Mouse (Mus musculus) liver, embryonic 12.5 days (tissue): ENCODE results near the gene Zfp658. TPM values are rescaled to one million over a fixed set of nuclear protein-coding genes. Genes with fewer than 3 reads are reported as not detected.
A peak's percentile ranks its signal among the peaks of the same experiment; 100 is the strongest.

ENCODE experiments used
- ATAC-seq: fragments of 200-750 bp; cut with Nextera tagmentation; 2 replicates; pipeline ENCODE4 v1.8.0; 2017; ENCODE audit warnings: moderate number of reproducible peaks, mild to moderate bottlenecking, moderate library complexity
- H3K27ac ChIP-seq: fragments of 300-500 bp; sonication (generic); 2 replicates; pipeline ENCODE4 v1.5.1; 2016; ENCODE audit warnings: mild to moderate bottlenecking
- H3K27me3 ChIP-seq: fragments of 300-500 bp; sonication (generic); replicated peaks from 2 replicates; pipeline ENCODE4 v1.6.1; 2016; ENCODE audit warnings: mild to moderate bottlenecking, moderate library complexity
- H3K36me3 ChIP-seq: fragments of 300-500 bp; sonication (generic); 2 replicates; pipeline ENCODE4 v1.6.1; 2016; ENCODE audit warnings: mild to moderate bottlenecking, moderate library complexity
- H3K4me1 ChIP-seq: fragments of 300-500 bp; sonication (generic); 2 replicates; pipeline ENCODE4 v1.6.1; 2016
- H3K4me2 ChIP-seq: fragments of 300-500 bp; sonication (generic); 2 replicates; pipeline ENCODE4 v1.6.1; 2016; ENCODE audit warnings: mild to moderate bottlenecking, moderate library complexity
- H3K4me3 ChIP-seq: fragments of 300-500 bp; sonication (generic); 2 replicates; pipeline ENCODE4 v1.5.1; 2016; ENCODE audit warnings: mild to moderate bottlenecking, moderate library complexity
- H3K9ac ChIP-seq: fragments of 300-500 bp; sonication (generic); 2 replicates; pipeline ENCODE4 v1.6.1; 2016; ENCODE audit warnings: mild to moderate bottlenecking, moderate library complexity
- H3K9me3 ChIP-seq: fragments of 300-500 bp; sonication (generic); replicated peaks from 2 replicates; pipeline ENCODE4 v1.6.1; 2016; ENCODE audit warnings: mild to moderate bottlenecking, moderate library complexity
- WGBS: fragments of 180-500 bp; shearing (Covaris S2); methylation state at CpG from one replicate; pipeline ENCODE4 v1.1.7; 2016; ENCODE audit not compliant: insufficient replicate concordance; 5-methylcytosine and 5-hydroxymethylcytosine counted together
- polyA plus RNA-seq: library from polyadenylated mRNA; unstranded; fragments of >200 nt; fragmentation: Nextera tagmentation; extraction: Ambion mirVana; gene quantifications from 2 replicates; pipeline ENCODE4 v1.2.1, GENCODE M21; 2016

The Zfp658 gene
- 0.46 and 0.56 TPM in 2 replicates for polyA plus RNA-seq

GRCm38 (mm10) chr7:43562006-43562633 lies at the start of gene Zfp658:
Zfp658 (plus strand) TSS chr7:43562256.
- H3K36me3 ChIP-seq, result no peaks in the 10 kb centered on the region; the same call in 1 of the 2 replicates
- H3K9me3 ChIP-seq, result no peaks in the 10 kb centered on the region
- under 1% methylated on average over 27 of the region's 27 CpGs for WGBS
- H3K27me3 ChIP-seq, result 0 out of 2 replicates have a peak, but pooled peaks cover 4% of the 10 kb centered on the region
- H3K9ac ChIP-seq, result peak within 1 kb of the TSS; percentile 54
- peak; percentile 67 for ATAC-seq
- H3K4me2 ChIP-seq, result peak within 1 kb of the TSS; percentile 73
- peak within 1 kb of the TSS; percentile 58 for H3K4me3 ChIP-seq
- no peaks in the 10 kb centered on the region for H3K4me1 ChIP-seq
- no peak within 1 kb of the TSS for H3K27ac ChIP-seq

DNA sequence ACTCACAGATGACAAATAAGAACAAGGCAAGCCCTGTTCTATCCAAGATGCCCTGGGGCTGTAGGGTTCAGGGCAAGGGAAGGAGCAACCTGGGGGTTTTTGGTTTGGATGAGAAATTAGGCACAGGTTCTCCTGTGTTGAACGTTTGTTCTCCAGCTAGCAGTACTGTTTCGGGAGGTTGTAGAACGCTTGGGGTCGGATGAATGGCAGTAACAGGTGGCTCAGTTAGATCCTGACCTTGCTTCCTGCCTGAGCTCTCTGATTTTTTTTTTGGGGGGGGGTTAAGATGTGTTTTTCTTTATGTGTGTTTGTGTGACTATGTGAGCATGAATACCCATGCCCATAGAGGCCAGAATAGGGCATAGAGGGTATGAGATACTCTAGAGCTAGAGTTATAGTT lies 49.5 kb upstream of the Zfp658 start:
- ATAC-seq, result no peak
- no peaks in the 10 kb centered on the region for H3K4me1 ChIP-seq
- no peaks in the 10 kb centered on the region for H3K36me3 ChIP-seq
- 67% methylated on average over 4 of the region's 4 CpGs for WGBS
- no peak overlapping the region for H3K9ac ChIP-seq
- no peak overlapping the region for H3K27ac ChIP-seq
- H3K27me3 ChIP-seq, result no peaks in the 10 kb centered on the region
- H3K4me2 ChIP-seq, result no peak overlapping the region
- H3K4me3 ChIP-seq, result no peak overlapping the region
- H3K9me3 ChIP-seq, result no peaks in the 10 kb centered on the region

GRCm38 (mm10) chr7:43515076-43515475 lies 47.0 kb upstream of the Zfp658 start:
- Histone ChIP-seq H3K9ac (no peak overlapping the region), H3K9me3 (no peaks in the 10 kb centered on the region), H3K27me3 (no peaks in the 10 kb centered on the region), H3K4me3 (no peak overlapping the region), H3K27ac (no peak overlapping the region), H3K36me3 (no peaks in the 10 kb centered on the region), H3K4me2 (no peak overlapping the region), H3K4me1 (no peaks in the 10 kb centered on the region)
- ATAC-seq, result no peak
- WGBS, result 63% methylated on average over 5 of the region's 5 CpGs

DNA sequence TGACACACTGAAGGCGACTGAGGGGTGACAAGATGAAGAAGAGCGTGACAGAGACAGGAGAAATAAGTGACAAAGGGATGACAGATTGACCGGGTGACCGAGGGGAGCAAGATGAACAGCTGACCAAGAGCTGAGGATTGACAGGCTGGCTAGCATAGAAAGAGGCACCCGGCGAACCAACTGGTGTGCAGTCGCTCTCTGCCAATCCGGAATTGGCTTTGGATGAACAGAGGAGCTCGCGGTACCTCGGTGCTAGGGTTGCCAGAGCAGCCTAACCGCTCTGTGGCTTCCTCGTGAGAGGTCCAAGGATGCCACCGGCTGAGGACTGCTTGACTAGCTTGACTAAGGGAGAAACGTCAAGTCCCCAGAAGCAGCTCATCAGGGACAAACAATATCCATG lies 43.7 kb upstream of the Zfp658 start:
- no peaks in the 10 kb centered on the region for H3K4me1 ChIP-seq
- H3K27ac ChIP-seq, result no peak overlapping the region
- 71% methylated on average over 15 of the region's 15 CpGs for WGBS
- H3K9me3 ChIP-seq, result no peaks in the 10 kb centered on the region
- H3K36me3 ChIP-seq, result no peaks in the 10 kb centered on the region
- H3K4me3 ChIP-seq, result no peak overlapping the region
- ATAC-seq, result no peak
- H3K27me3 ChIP-seq, result no peaks in the 10 kb centered on the region
- H3K9ac ChIP-seq, result no peak overlapping the region
- H3K4me2 ChIP-seq, result no peak overlapping the region

DNA sequence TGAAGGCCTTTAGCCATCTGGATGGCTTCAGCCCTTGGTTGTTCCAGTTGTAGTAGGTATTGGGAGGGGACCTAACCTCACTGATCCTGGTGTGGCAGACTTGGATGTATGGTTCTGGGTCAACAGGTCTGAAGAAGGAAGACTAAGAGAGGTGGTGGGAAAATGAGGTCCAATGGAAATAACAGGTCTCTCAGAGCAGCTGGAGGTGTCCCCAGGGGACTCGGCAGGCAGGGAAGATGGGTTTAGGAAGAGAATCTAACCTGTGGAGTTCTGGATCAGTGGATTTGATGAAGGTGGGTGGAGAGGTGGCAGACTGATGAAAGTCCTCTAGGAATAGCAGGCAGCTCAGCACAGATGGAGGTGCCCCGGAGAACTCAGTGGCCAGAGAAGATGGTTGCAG lies 39.3 kb upstream of the Zfp658 start:
- Histone ChIP-seq H3K27ac (no peak overlapping the region), H3K4me3 (no peak overlapping the region), H3K4me1 (no peaks in the 10 kb centered on the region), H3K9ac (no peak overlapping the region), H3K27me3 (no peaks in the 10 kb centered on the region), H3K4me2 (no peak overlapping the region), H3K9me3 (no peaks in the 10 kb centered on the region), H3K36me3 (no peaks in the 10 kb centered on the region)
- 66% methylated on average over 2 of the region's 2 CpGs for whole genome bisulfite sequencing
- ATAC-seq, result no peak

DNA sequence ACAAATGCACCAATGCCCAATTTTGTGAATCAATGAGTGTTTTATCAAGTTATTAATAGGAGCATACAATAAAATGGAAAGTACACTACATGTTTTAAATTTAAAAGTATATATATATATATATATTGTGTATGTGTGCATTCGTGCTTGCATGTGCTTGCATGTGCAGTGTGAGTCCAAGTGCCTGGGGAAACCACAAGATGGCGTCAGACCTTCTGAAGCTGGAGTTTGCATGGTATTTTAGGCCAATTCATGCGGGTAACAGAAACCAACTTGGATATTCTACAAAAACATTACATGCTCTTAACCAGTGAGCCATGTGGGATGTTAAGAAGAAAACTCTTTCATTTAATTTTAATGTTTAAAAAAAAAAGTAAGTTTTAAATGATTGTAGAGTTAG lies 36.7 kb upstream of the Zfp658 start:
- Histone ChIP-seq H3K27me3 (no peaks in the 10 kb centered on the region), H3K4me1 (no peaks in the 10 kb centered on the region), H3K36me3 (no peaks in the 10 kb centered on the region), H3K9ac (no peak overlapping the region), H3K27ac (no peak overlapping the region), H3K4me2 (no peak overlapping the region), H3K9me3 (no peaks in the 10 kb centered on the region), H3K4me3 (no peak overlapping the region)
- no peak for ATAC-seq
- 32% methylated on average over 3 of the region's 3 CpGs for WGBS

- Histone ChIP-seq H3K36me3 (no peaks in the 10 kb centered on the region), H3K27ac (no peak overlapping the region), H3K4me1 (no peaks in the 10 kb centered on the region), H3K4me2 (no peak overlapping the region), H3K9ac (no peak overlapping the region), H3K27me3 (no peaks in the 10 kb centered on the region), H3K4me3 (no peak overlapping the region), H3K9me3 (no peaks in the 10 kb centered on the region)
- ATAC-seq, result no peak
- WGBS, result 40% methylated on average over 8 of the region's 8 CpGs
Measured at GRCm38 (mm10) chr7:43530216-43530785, 31.8 kb upstream of the Zfp658 start.

DNA sequence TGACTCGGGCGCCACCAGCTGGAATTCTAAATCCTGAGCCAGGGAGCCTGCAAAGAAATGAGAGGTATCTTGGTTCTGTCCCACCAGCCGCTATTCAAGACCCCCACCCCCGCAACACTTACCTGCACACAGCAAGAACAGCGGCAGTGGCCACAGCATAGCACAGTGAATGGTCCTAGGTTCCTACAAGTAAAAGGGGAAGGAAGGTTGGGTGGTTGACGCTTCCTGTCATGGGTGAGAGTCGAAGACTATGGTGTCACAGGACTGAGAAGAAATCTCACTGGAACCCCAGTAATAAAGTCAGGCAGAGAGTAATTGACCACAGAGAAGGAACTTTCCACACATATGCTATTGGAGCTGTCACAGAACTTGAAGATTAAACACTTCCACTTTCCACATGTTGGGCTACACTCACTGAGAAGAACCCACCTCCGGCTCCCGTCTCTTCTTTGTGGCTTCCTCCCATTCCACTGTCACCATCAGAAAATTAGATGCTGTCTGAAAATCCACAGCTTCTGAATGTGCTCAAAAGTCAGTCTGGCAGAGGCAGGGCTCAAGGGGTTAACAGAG lies 29.0 kb upstream of the Zfp658 start:
- no peaks in the 10 kb centered on the region for H3K9me3 ChIP-seq
- no peaks in the 10 kb centered on the region for H3K36me3 ChIP-seq
- no peaks in the 10 kb centered on the region for H3K27me3 ChIP-seq
- no peak overlapping the region for H3K4me3 ChIP-seq
- no peak overlapping the region for H3K9ac ChIP-seq
- no peaks in the 10 kb centered on the region for H3K4me1 ChIP-seq
- H3K4me2 ChIP-seq, result no peak overlapping the region
- 36% methylated on average over 9 of the region's 9 CpGs for WGBS
- ATAC-seq, result no peak
- no peak overlapping the region for H3K27ac ChIP-seq

DNA sequence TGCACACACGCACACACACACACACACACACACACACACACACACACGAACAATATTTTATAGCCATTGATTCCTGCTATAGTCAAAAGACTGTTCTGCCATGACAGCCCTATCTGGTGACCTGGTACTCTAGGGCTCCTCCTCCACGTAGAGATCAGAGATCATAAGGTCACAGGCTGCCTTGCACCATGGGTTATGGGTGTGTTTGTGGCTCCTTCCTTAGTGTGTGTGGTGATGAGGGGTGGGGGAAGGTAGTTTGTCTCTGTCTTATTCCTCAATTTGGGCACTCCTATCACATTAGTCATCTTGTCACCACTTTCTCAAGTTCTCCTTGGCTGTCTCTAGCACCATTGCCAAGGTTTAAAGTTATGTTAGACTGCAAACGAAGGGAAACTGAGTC lies 23.5 kb upstream of the Zfp658 start:
- Histone ChIP-seq H3K9ac (no peak overlapping the region), H3K9me3 (no peaks in the 10 kb centered on the region), H3K27me3 (no peaks in the 10 kb centered on the region), H3K4me3 (no peak overlapping the region), H3K27ac (no peak overlapping the region), H3K36me3 (no peaks in the 10 kb centered on the region), H3K4me2 (no peak overlapping the region), H3K4me1 (no peaks in the 10 kb centered on the region)
- 48% methylated on average over 4 of the region's 4 CpGs for WGBS
- ATAC-seq, result no peak

- no peaks in the 10 kb centered on the region for H3K36me3 ChIP-seq
- H3K9me3 ChIP-seq, result no peaks in the 10 kb centered on the region
- WGBS, result 42% methylated on average over 7 of the region's 7 CpGs
- no peaks in the 10 kb centered on the region for H3K27me3 ChIP-seq
- no peak within 1 kb of the TSS for H3K4me3 ChIP-seq
- H3K9ac ChIP-seq, result no peak within 1 kb of the TSS
- ATAC-seq, result no peak
- H3K27ac ChIP-seq, result no peak within 1 kb of the TSS
- H3K4me2 ChIP-seq, result no peak within 1 kb of the TSS
- no peaks in the 10 kb centered on the region for H3K4me1 ChIP-seq
Measured at GRCm38 (mm10) chr7:43544225-43544977, 17.7 kb upstream of the Zfp658 start, which contains the start of gene Cd33. Cd33 (minus strand) TSS chr7:43544428.

DNA sequence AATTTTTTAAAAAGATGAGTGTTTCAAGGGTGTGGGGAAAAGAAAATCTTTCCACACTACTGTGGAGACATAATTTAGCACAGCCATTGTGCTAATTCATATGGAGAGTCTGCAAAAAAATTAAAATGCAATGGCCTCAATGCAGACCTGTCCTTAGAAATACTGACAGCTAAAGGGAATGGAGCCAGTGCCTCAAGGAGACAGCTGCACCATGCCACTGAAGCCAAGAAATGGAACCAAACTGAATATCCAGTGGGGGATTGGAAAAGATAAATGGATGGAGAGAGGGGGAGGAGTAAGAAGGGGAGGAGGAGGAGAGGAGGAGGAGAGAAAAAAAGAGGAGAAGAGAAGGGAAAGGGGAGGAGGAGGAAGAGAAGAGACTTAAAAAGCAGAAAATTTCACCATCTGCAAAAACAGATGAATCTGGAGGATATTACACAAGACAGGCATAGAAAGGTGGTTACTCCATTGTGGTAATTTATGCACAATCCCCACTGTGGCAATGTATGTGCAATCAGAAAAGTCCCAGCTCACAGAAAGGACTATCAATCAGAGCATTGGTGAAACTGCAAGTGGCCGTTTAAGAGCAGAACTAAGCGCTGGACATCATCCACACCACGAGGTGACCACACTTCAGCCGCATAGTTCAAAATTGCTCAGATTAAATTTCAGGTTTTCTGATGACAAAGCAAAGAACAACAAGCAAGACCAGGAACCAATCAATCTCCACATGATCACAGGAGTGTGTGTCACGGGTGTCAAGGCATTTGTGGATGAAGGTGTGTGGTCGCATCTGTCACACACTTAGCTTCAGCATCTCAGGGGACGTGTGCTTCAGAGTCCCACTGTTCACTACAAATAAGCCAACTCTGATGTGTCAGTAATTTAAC lies 16.2 kb upstream of the Zfp658 start:
- H3K9ac ChIP-seq, result no peak overlapping the region
- 54% methylated on average over 7 of the region's 7 CpGs for WGBS
- H3K36me3 ChIP-seq, result no peaks in the 10 kb centered on the region
- no peak overlapping the region for H3K4me2 ChIP-seq
- H3K4me1 ChIP-seq, result no peaks in the 10 kb centered on the region
- H3K9me3 ChIP-seq, result no peaks in the 10 kb centered on the region
- H3K4me3 ChIP-seq, result no peak overlapping the region
- H3K27ac ChIP-seq, result no peak overlapping the region
- H3K27me3 ChIP-seq, result no peaks in the 10 kb centered on the region
- no peak for ATAC-seq
